Mouse (Mus musculus): ENCODE results near the gene Alkbh7. TPM values are rescaled to one million over a fixed set of nuclear protein-coding genes. Genes with fewer than 3 reads are reported as not detected.

Gene Alkbh7
- total and polyA plus RNA-seq, 2 experiments from 2014 or later = 44.2 to 56.4 TPM

GRCm38 (mm10) chr17:56988441-56988840 is 8.7 kb upstream of the Alkbh7 start:
- DNase-seq (no peak), ATAC-seq (no peak)
- Histone ChIP-seq H3K9ac (no peak overlapping the region), H3K27me3 (ENCODE audit: insufficient read depth, low read length) (no peaks in the 10 kb centered on the region), H3K9me3 (ENCODE audit: low read length) (no peaks in the 10 kb centered on the region), H3K4me1 (ENCODE audit: insufficient read depth) (peaks cover 8% of the 10 kb centered on the region; the same call in 1 of the 2 replicates), H3K4me3 (ENCODE audit: low read depth, low read length) (no peak overlapping the region), H3K27ac (ENCODE audit: low read depth, low read length) (no peak overlapping the region), H3K4me2 (ENCODE audit: low read depth) (no peak overlapping the region), H3K36me3 (ENCODE audit: insufficient read depth) (peaks cover 13% of the 10 kb centered on the region)
- 91% methylated on average over 7 of the region's 7 CpGs for WGBS
- TF ChIP-seq CTCF (IDR thresholded peaks at IDR 0.05; ENCODE audit: low read depth) = peak; percentile 46

- WGBS = 74% methylated on average over 7 of the region's 7 CpGs
- Histone ChIP-seq H3K9ac (peak overlapping the region; percentile 85; the same call in 1 of the 2 replicates), H3K4me2 (ENCODE audit: low read depth) (peak overlapping the region; percentile 69), H3K36me3 (ENCODE audit: insufficient read depth) (peaks cover 18% of the 10 kb centered on the region), H3K4me1 (ENCODE audit: insufficient read depth) (peaks cover 8% of the 10 kb centered on the region; the same call in 1 of the 2 replicates), H3K4me3 (ENCODE audit: low read depth, low read length) (peak overlapping the region; percentile 69), H3K9me3 (ENCODE audit: low read length) (no peaks in the 10 kb centered on the region), H3K27me3 (ENCODE audit: insufficient read depth, low read length) (no peaks in the 10 kb centered on the region), H3K27ac (ENCODE audit: low read depth, low read length) (peak overlapping the region; percentile 79; the same call in 1 of the 2 replicates)
- peak; percentile 20; the same call in 1 of the 2 replicates for TF ChIP-seq CTCF (IDR thresholded peaks at IDR 0.05; ENCODE audit: low read depth)
- ATAC-seq (no peak), DNase-seq (no peak)
These were observed 8.2 kb upstream of the Alkbh7 start for GRCm38 (mm10) chr17:56988921-56989430.

GRCm38 (mm10) chr17:56989467-56990114 is 7.5 kb upstream of the Alkbh7 start:
- peaks cover 24% of the 10 kb centered on the region for H3K36me3 ChIP-seq (ENCODE audit: insufficient read depth)
- no peaks in the 10 kb centered on the region for H3K9me3 ChIP-seq (ENCODE audit: low read length)
- H3K4me1 ChIP-seq (ENCODE audit: insufficient read depth) = peaks cover 8% of the 10 kb centered on the region; the same call in 1 of the 2 replicates
- TF ChIP-seq CTCF (IDR thresholded peaks at IDR 0.05; ENCODE audit: low read depth) = no peak
- H3K9ac ChIP-seq = peak overlapping the region; percentile 85
- peak overlapping the region; percentile 69 for H3K4me2 ChIP-seq (ENCODE audit: low read depth)
- 2% methylated on average over 25 of the region's 25 CpGs for WGBS
- peak; percentile 94 for DNase-seq
- H3K27ac ChIP-seq (ENCODE audit: low read depth, low read length) = peak overlapping the region; percentile 79
- no peaks in the 10 kb centered on the region for H3K27me3 ChIP-seq (ENCODE audit: insufficient read depth, low read length)
- peak; percentile 93 for ATAC-seq
- H3K4me3 ChIP-seq (ENCODE audit: low read depth, low read length) = peak overlapping the region; percentile 69

GRCm38 (mm10) chr17:56990115-56990746 is 6.9 kb upstream of the Alkbh7 start, which contains the start of gene Clpp:
TSS of gene Clpp (plus strand) at chr17:56990305.
- 2% methylated on average over 52 of the region's 52 CpGs for WGBS
- Histone ChIP-seq H3K4me3 (ENCODE audit: low read depth, low read length) (peak within 1 kb of the TSS; percentile 69), H3K27ac (ENCODE audit: low read depth, low read length) (peak within 1 kb of the TSS; percentile 79), H3K4me1 (ENCODE audit: insufficient read depth) (peaks cover 8% of the 10 kb centered on the region; the same call in 1 of the 2 replicates), H3K9me3 (ENCODE audit: low read length) (no peaks in the 10 kb centered on the region), H3K9ac (peak within 1 kb of the TSS; percentile 85), H3K4me2 (ENCODE audit: low read depth) (peak within 1 kb of the TSS; percentile 69), H3K27me3 (ENCODE audit: insufficient read depth, low read length) (no peaks in the 10 kb centered on the region), H3K36me3 (ENCODE audit: insufficient read depth) (peaks cover 31% of the 10 kb centered on the region)
- DNase-seq (peak; percentile 97), ATAC-seq (peak; percentile 99)
- no peak for TF ChIP-seq CTCF (IDR thresholded peaks at IDR 0.05; ENCODE audit: low read depth)

- peak overlapping the region; percentile 69 for H3K4me2 ChIP-seq (ENCODE audit: low read depth)
- no peaks in the 10 kb centered on the region for H3K9me3 ChIP-seq (ENCODE audit: low read length)
- H3K9ac ChIP-seq = peak overlapping the region; percentile 85
- H3K27me3 ChIP-seq (ENCODE audit: insufficient read depth, low read length) = no peaks in the 10 kb centered on the region
- H3K36me3 ChIP-seq (ENCODE audit: insufficient read depth) = peaks cover 38% of the 10 kb centered on the region
- peak overlapping the region; percentile 69 for H3K4me3 ChIP-seq (ENCODE audit: low read depth, low read length)
- ATAC-seq (no peak), DNase-seq (no peak)
- peaks cover 8% of the 10 kb centered on the region; the same call in 1 of the 2 replicates for H3K4me1 ChIP-seq (ENCODE audit: insufficient read depth)
- H3K27ac ChIP-seq (ENCODE audit: low read depth, low read length) = no peak overlapping the region
- TF ChIP-seq CTCF (IDR thresholded peaks at IDR 0.05; ENCODE audit: low read depth) = no peak
- 79% methylated on average over 2 of the region's 2 CpGs for WGBS
These were observed 6.2 kb upstream of the Alkbh7 start for GRCm38 (mm10) chr17:56990966-56991365.

- H3K9ac ChIP-seq = no peak overlapping the region
- no peak overlapping the region for H3K4me3 ChIP-seq (ENCODE audit: low read depth, low read length)
- H3K27ac ChIP-seq (ENCODE audit: low read depth, low read length) = no peak overlapping the region
- H3K4me1 ChIP-seq (ENCODE audit: insufficient read depth) = peaks cover 8% of the 10 kb centered on the region; the same call in 1 of the 2 replicates
- DNase-seq (no peak), ATAC-seq (no peak)
- no peak overlapping the region for H3K4me2 ChIP-seq (ENCODE audit: low read depth)
- H3K9me3 ChIP-seq (ENCODE audit: low read length) = no peaks in the 10 kb centered on the region
- no peak for TF ChIP-seq CTCF (IDR thresholded peaks at IDR 0.05; ENCODE audit: low read depth)
- peaks cover 55% of the 10 kb centered on the region for H3K36me3 ChIP-seq (ENCODE audit: insufficient read depth)
- no peaks in the 10 kb centered on the region for H3K27me3 ChIP-seq (ENCODE audit: insufficient read depth, low read length)
- 93% methylated on average over 8 of the region's 8 CpGs for WGBS
These were observed 2.1 kb upstream of the Alkbh7 start for GRCm38 (mm10) chr17:56995046-56995445.

GRCm38 (mm10) chr17:56996506-56996905 is 633 bp upstream of the Alkbh7 start:
- no peak for TF ChIP-seq CTCF (IDR thresholded peaks at IDR 0.05; ENCODE audit: low read depth)
- H3K4me1 ChIP-seq (ENCODE audit: insufficient read depth) = no peaks in the 10 kb centered on the region
- no peak for ATAC-seq
- no peaks in the 10 kb centered on the region for H3K9me3 ChIP-seq (ENCODE audit: low read length)
- no peak overlapping the region for H3K4me3 ChIP-seq (ENCODE audit: low read depth, low read length)
- 77% methylated on average over 2 of the region's 2 CpGs for WGBS
- DNase-seq = no peak
- no peak overlapping the region for H3K27ac ChIP-seq (ENCODE audit: low read depth, low read length)
- peaks cover 60% of the 10 kb centered on the region for H3K36me3 ChIP-seq (ENCODE audit: insufficient read depth)
- H3K9ac ChIP-seq = no peak overlapping the region
- H3K4me2 ChIP-seq (ENCODE audit: low read depth) = peak overlapping the region; percentile 73; the same call in 1 of the 2 replicates
- H3K27me3 ChIP-seq (ENCODE audit: insufficient read depth, low read length) = no peaks in the 10 kb centered on the region
